Mouse (Mus musculus) CH12.LX (cell line): ENCODE results near the gene Kirrel3. TPM values are rescaled to one million over a fixed set of nuclear protein-coding genes. Genes with fewer than 3 reads are reported as not detected.

Experiments
- DNase-seq: peaks from one replicate; pipeline ENCODE4 v3.0.0-alpha.2; 2013; ENCODE audit errors: extremely low read depth
- H3K27ac ChIP-seq: 2 replicates; pipeline ENCODE4 v1.5.1; 2012; ENCODE audit warnings: low read depth, mild to moderate bottlenecking, control low read depth, moderate library complexity; ENCODE audit not compliant: insufficient read depth
- H3K27me3 ChIP-seq: replicated peaks from 2 replicates; pipeline ENCODE3; 2012; ENCODE audit warnings: inconsistent platforms
- H3K36me3 ChIP-seq, 2 experiments: replicated peaks in 1 of 2; 2 replicates each; pipeline versions ENCODE3 to v1.6.1; 2012; ENCODE audit warnings: inconsistent platforms in 1 of 2, low read length in 1 of 2, mild to moderate bottlenecking in 1 of 2, mixed read lengths in 1 of 2, moderate library complexity in 1 of 2; ENCODE audit not compliant: control insufficient read depth in 1 of 2, insufficient read depth in 1 of 2
- H3K4me1 ChIP-seq, 2 experiments: 2 replicates each; pipeline ENCODE4 v1.6.1; 2012; ENCODE audit warnings: inconsistent platforms in 1 of 2, moderate library complexity in 1 of 2; ENCODE audit not compliant: insufficient read depth in 2 of 2, control insufficient read depth in 1 of 2
- H3K4me2 ChIP-seq: 2 replicates; pipeline ENCODE4 v1.6.1; 2012; ENCODE audit warnings: low read depth, mild to moderate bottlenecking, control low read depth; ENCODE audit not compliant: poor library complexity, insufficient read depth, severe bottlenecking
- H3K4me3 ChIP-seq, 3 experiments: fragments of 150-350 bp in 1 of 3; sonication (generic) in 1 of 3; replicated peaks in 1 of 3; 2 replicates each; pipeline versions ENCODE3 to v1.5.1; 2011 to 2012; ENCODE audit warnings: low read depth in 2 of 3, low read length in 2 of 3, mild to moderate bottlenecking in 2 of 3, moderate library complexity in 2 of 3, control low read depth in 1 of 3, improper control_type of control experiment in 1 of 3, inconsistent platforms in 1 of 3, mixed read lengths in 1 of 3; ENCODE audit not compliant: poor library complexity in 1 of 3
- H3K79me2 ChIP-seq: replicated peaks from 2 replicates; pipeline ENCODE4 v1.6.1; 2012; ENCODE audit warnings: mild to moderate bottlenecking, moderate library complexity; ENCODE audit not compliant: control insufficient read depth, poor library complexity, insufficient read depth, severe bottlenecking; ENCODE audit errors: extremely low read depth
- H3K9ac ChIP-seq: 2 replicates; pipeline ENCODE4 v1.6.1; 2012; ENCODE audit warnings: low read depth, mild to moderate bottlenecking, control low read depth, moderate library complexity; ENCODE audit not compliant: insufficient read depth
- H3K9me3 ChIP-seq: replicated peaks from 2 replicates; pipeline ENCODE3; 2012; ENCODE audit warnings: low read length, inconsistent platforms, mixed read lengths
- CHD1 ChIP-seq: IDR thresholded peaks from 2 replicates; pipeline ENCODE4 v1.6.1; 2012; ENCODE audit warnings: low read depth, low read length, improper control_type of control experiment, inconsistent platforms
- ELF1 ChIP-seq: IDR thresholded peaks from 2 replicates; pipeline ENCODE4 v1.6.1; 2014; ENCODE audit warnings: low read depth, mild to moderate bottlenecking, inconsistent platforms, low read length, improper control_type of control experiment
- ETS1 ChIP-seq: conservative IDR thresholded peaks from 2 replicates; pipeline ENCODE4 v1.6.1; 2012; ENCODE audit warnings: low read depth, mild to moderate bottlenecking, inconsistent platforms, low read length, improper control_type of control experiment, moderate library complexity
- HCFC1 ChIP-seq: IDR thresholded peaks from 2 replicates; pipeline ENCODE4 v1.6.1; 2012; ENCODE audit warnings: low read depth, mild to moderate bottlenecking, inconsistent platforms, low read length, improper control_type of control experiment
- IRF4 ChIP-seq: IDR thresholded peaks from 2 replicates; pipeline ENCODE4 v1.6.1; 2014; ENCODE audit warnings: low read depth, mild to moderate bottlenecking, inconsistent platforms, low read length, improper control_type of control experiment
- JUN ChIP-seq: IDR thresholded peaks from 2 replicates; pipeline ENCODE4 v1.6.1; 2011; ENCODE audit warnings: low read depth, mild to moderate bottlenecking, low read length, improper control_type of control experiment, moderate library complexity; ENCODE audit not compliant: insufficient read depth
- JUND ChIP-seq: conservative IDR thresholded peaks from 2 replicates; pipeline ENCODE4 v1.6.1; 2011; ENCODE audit warnings: low read depth, low read length, improper control_type of control experiment
- MAFK ChIP-seq: IDR thresholded peaks from 2 replicates; pipeline ENCODE4 v1.6.1; 2011; ENCODE audit warnings: low read length, improper control_type of control experiment; ENCODE audit not compliant: insufficient replicate concordance
- MAX ChIP-seq: IDR thresholded peaks from 2 replicates; pipeline ENCODE4 v1.6.1; 2011; ENCODE audit warnings: low read length, improper control_type of control experiment
- MEF2A ChIP-seq: IDR thresholded peaks from 2 replicates; pipeline ENCODE4 v1.6.1; 2014; ENCODE audit warnings: low read depth, mild to moderate bottlenecking, inconsistent platforms, low read length, improper control_type of control experiment, borderline replicate concordance
- NELFE ChIP-seq: IDR thresholded peaks from 2 replicates; pipeline ENCODE4 v1.6.1; 2011; ENCODE audit warnings: low read depth, low read length, improper control_type of control experiment
- POLR2AphosphoS2 ChIP-seq: IDR thresholded peaks from 2 replicates; pipeline ENCODE4 v1.6.1; 2011; ENCODE audit warnings: low read depth, low read length, improper control_type of control experiment
- RAD21 ChIP-seq: IDR thresholded peaks from 2 replicates; pipeline ENCODE4 v1.6.1; 2011; ENCODE audit warnings: low read depth, mild to moderate bottlenecking, low read length, improper control_type of control experiment, moderate library complexity
- SIN3A ChIP-seq: IDR thresholded peaks from 2 replicates; pipeline ENCODE4 v1.6.1; 2012; ENCODE audit warnings: low read length, improper control_type of control experiment, inconsistent platforms
- SMC3 ChIP-seq: IDR thresholded peaks from 2 replicates; pipeline ENCODE4 v1.6.1; 2011; ENCODE audit warnings: low read depth, low read length, improper control_type of control experiment
- TCF12 ChIP-seq: IDR thresholded peaks from 2 replicates; pipeline ENCODE4 v1.6.1; 2014; ENCODE audit warnings: low read depth, mild to moderate bottlenecking, inconsistent platforms, low read length, improper control_type of control experiment
- UBTF ChIP-seq: IDR thresholded peaks from 2 replicates; pipeline ENCODE4 v1.6.1; 2012; ENCODE audit warnings: low read depth, mild to moderate bottlenecking, inconsistent platforms, low read length, improper control_type of control experiment, moderate library complexity
- USF2 ChIP-seq: conservative IDR thresholded peaks from 2 replicates; pipeline ENCODE4 v1.6.1; 2011; ENCODE audit warnings: low read depth, low read length, improper control_type of control experiment
- ZKSCAN1 ChIP-seq: IDR thresholded peaks from 2 replicates; pipeline ENCODE4 v1.6.1; 2012; ENCODE audit warnings: low read depth, inconsistent platforms, low read length, improper control_type of control experiment, borderline replicate concordance
- ZMIZ1 ChIP-seq: IDR thresholded peaks from 2 replicates; pipeline ENCODE4 v1.6.1; 2012; ENCODE audit warnings: low read depth, mild to moderate bottlenecking, inconsistent platforms, low read length, improper control_type of control experiment
- ZNF384 ChIP-seq: IDR thresholded peaks from 2 replicates; pipeline ENCODE4 v1.6.1; 2012; ENCODE audit warnings: low read depth, low read length, improper control_type of control experiment, inconsistent platforms
- dilution Hi-C: fragments of 300-500 bp; cut with MboI; formaldehyde crosslinking; loops from 2 replicates; pipeline ENCODE4 v1.14.3; 2020; ENCODE audit warnings: low sequenced_read_pairs; ENCODE audit not compliant: extremely low pct_unique_long_range_greater_than_20kb, extremely low pct_ligation_motif_present
- in situ Hi-C: fragments of 300-500 bp; cut with MboI; formaldehyde crosslinking; loops from 3 replicates; pipeline ENCODE4 v1.14.3; 2019; ENCODE audit warnings: low sequenced_read_pairs, low pct_ligation_motif_present, low pct_unique_long_range_greater_than_20kb, mixed read lengths
- polyA plus RNA-seq: library from polyadenylated mRNA; unstranded; fragments of >175 nt; gene quantifications from 2 replicates; pipeline ENCODE4 v1.2.1, GENCODE M21; 2012; ENCODE audit warnings: low read depth; ENCODE audit not compliant: insufficient read length
- total RNA-seq, 2 experiments: library from RNA; depleted of rRNA; stranded (reverse); fragments of 300-350 nt in 1 of 2; fragments of >200 nt in 1 of 2; gene quantifications; 2 replicates each; pipeline ENCODE4 v1.2.3; 2012 to 2014

Kirrel3 gene
- total and polyA plus RNA-seq, 3 experiments = not detected

DNA sequence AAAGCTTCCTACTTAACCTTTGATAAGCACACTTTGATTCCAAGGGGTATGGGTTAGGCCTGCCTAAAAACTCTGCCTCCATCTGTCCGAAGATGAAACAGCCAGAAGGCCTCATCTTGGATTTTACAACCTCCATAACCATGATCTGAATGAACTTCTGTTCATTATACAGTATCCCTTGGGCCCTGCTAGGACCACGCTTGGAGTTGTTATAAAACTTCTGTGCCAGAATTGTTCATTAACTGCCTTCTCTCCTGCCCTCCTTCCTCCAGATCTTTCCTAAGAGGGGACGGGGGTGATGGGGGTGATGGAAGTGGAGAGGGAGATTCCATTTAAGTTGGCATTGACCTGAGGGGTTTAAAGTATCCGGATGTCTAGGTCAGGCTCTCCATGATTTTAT lies 572.5 kb downstream of the Kirrel3 start:
- no peak overlapping the region for H3K27ac ChIP-seq
- no peak overlapping the region for H3K9ac ChIP-seq
- H3K4me3 ChIP-seq = no peak overlapping the region
- peaks cover 0 to 5% of the 10 kb centered on the region in 2 experiments for H3K36me3 ChIP-seq
- DNase-seq = no peak
- dilution Hi-C loops = no loop called here
- no peaks in the 10 kb centered on the region for H3K79me2 ChIP-seq
- H3K4me1 ChIP-seq = peaks cover 7 to 30% of the 10 kb centered on the region in 2 experiments
- in situ Hi-C loops = no loop called here
- TF ChIP-seq POLR2AphosphoS2 = no peak
- no peak for TF ChIP-seq USF2
- no peak for TF ChIP-seq SIN3A
- TF ChIP-seq ETS1 = no peak
- TF ChIP-seq MAX = no peak
- no peak for TF ChIP-seq ZKSCAN1
- no peak for TF ChIP-seq RAD21
- no peak for TF ChIP-seq ZNF384
- no peak for TF ChIP-seq ELF1
- TF ChIP-seq ZMIZ1 = no peak
- no peak for TF ChIP-seq JUND
- TF ChIP-seq, all 38 proteins: peak for 0
- Histone ChIP-seq H3K27me3 (no peaks in the 10 kb centered on the region), H3K9me3 (no peaks in the 10 kb centered on the region), H3K4me2 (no peak overlapping the region)

DNA sequence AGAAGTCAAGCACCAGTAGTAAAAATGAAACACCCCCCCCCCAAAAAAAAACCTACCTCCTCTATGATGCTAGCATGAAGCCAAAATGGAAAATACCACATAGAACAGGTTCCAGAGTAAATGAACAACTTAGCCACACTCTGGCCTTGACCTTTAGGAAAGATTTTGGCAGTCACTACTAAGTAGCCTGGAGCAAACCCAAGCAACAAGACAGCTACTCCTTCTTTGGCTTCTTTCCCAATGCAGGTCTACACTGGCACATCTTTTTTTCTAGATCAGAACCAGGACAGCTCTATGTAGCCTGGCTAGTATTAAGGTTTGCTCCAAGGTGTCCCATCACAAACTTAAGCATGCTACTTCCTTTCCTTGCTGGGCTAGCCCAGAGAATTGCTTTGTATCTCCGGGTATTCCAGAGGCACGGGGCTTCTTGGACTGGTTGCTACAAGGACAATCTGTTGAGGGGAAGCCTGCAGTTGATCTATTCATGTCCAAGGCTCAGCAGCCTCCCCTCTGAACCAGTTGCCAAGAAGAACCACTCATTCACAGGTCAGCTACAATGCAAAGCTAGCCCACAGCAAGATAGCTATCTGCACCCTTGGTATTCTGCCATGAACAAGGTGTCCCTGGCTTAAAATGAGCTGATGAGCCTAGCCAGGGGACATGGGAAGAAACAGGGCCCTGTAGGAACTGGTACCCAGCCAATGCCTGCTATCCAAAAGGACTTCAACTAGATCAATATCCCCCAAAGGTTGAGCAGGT lies 573.1 kb downstream of the Kirrel3 start:
- Histone ChIP-seq H3K27ac (no peak overlapping the region), H3K79me2 (no peaks in the 10 kb centered on the region), H3K27me3 (no peaks in the 10 kb centered on the region), H3K36me3 (peaks cover 0 to under 1% of the 10 kb centered on the region in 2 experiments), H3K4me2 (no peak overlapping the region), H3K9me3 (no peaks in the 10 kb centered on the region)
- in situ Hi-C loops = no loop called here
- TF ChIP-seq MAFK = no peak
- no peak for TF ChIP-seq TCF12
- TF ChIP-seq POLR2AphosphoS2 = no peak
- TF ChIP-seq MEF2A = no peak
- TF ChIP-seq ELF1 = no peak
- no peak for TF ChIP-seq UBTF
- TF ChIP-seq IRF4 = no peak
- TF ChIP-seq CHD1 = no peak
- TF ChIP-seq NELFE = no peak
- TF ChIP-seq JUN = no peak
- no peak for TF ChIP-seq HCFC1
- TF ChIP-seq SMC3 = no peak
- TF ChIP-seq, all 38 proteins: peak for 0
- Histone ChIP-seq H3K4me3 (no peak overlapping the region), H3K4me1 (peaks cover 7 to 30% of the 10 kb centered on the region in 2 experiments), H3K9ac (no peak overlapping the region)
- dilution Hi-C loops = no loop called here
- no peak for DNase-seq
